Mouse (Mus musculus) G1E (cell line): ENCODE results near the gene Cyth1.

Experiments used
- CTCF ChIP-seq: IDR thresholded peaks from 2 replicates; pipeline ENCODE4 v1.5.1; 2012; ENCODE audit warnings: low read depth, low read length, inconsistent platforms, mixed read lengths
- POLR2AphosphoS5 ChIP-seq: IDR thresholded peaks from 2 replicates; pipeline ENCODE4 v1.6.1; 2012; ENCODE audit warnings: low read depth, low read length, inconsistent platforms; ENCODE audit not compliant: insufficient replicate concordance
- TAL1 ChIP-seq: conservative IDR thresholded peaks from 2 replicates; pipeline ENCODE4 v1.6.1; 2012; ENCODE audit warnings: low read depth, low read length, inconsistent platforms, mixed read lengths

DNA sequence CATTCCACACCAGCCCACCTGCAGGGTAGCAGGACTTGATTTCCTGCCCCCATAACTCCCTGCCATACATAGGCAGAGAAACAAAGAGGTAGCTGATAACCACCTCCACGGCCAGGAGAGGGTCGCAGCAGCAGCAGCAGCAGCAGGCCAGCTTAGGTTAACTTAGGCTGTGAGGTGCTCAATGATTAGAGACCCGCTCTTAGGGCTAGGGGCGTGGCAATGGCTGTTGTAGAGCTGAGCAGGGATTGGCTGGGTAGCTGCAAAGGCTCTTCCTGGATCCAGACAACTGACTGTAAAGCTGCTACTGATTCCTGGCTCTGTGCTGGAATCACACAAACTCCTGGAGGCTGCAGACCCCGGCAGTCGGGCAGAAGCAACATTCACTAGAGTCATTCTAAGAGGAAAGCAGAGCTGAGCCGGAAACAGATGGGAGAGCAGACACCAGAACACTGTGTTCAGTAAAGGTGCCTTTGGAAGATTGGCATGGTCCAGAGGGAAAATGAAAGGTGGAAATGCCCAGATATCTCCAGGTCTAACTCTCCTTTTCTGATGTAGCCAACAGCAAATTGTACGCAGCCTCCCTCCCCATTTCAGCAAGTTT is 39.6 kb downstream of the Cyth1 start:
- TF ChIP-seq CTCF (no peak), POLR2AphosphoS5 (no peak), TAL1 (no peak)
